Mouse (Mus musculus) limb, embryonic 15.5 days (tissue): ENCODE measurements around the gene Thoc6. TPM values are rescaled to one million over a fixed set of nuclear protein-coding genes. Genes with fewer than 3 reads are reported as not detected.
A peak's percentile ranks its signal among the peaks of the same experiment; 100 is the strongest.

ENCODE experiments used
- ATAC-seq: fragments of 200-750 bp; cut with Nextera tagmentation; 2 replicates; pipeline ENCODE4 v1.8.0; 2017; ENCODE audit warnings: low read depth, moderate TSS enrichment; ENCODE audit not compliant: insufficient number of reproducible peaks, low FRiP score, low TSS enrichment
- H3K27ac ChIP-seq: fragments of 300-500 bp; sonication (generic); 2 replicates; pipeline ENCODE4 v1.5.1; 2015; ENCODE audit warnings: moderate library complexity, mild to moderate bottlenecking, inconsistent platforms
- H3K27me3 ChIP-seq: fragments of 300-500 bp; sonication (generic); 2 replicates; pipeline ENCODE4 v1.6.1; 2015; ENCODE audit warnings: inconsistent platforms
- H3K36me3 ChIP-seq: fragments of 300-500 bp; sonication (generic); 2 replicates; pipeline ENCODE4 v1.6.1; 2015; ENCODE audit warnings: inconsistent platforms
- H3K4me1 ChIP-seq: fragments of 300-500 bp; sonication (generic); 2 replicates; pipeline ENCODE4 v1.6.1; 2015; ENCODE audit warnings: inconsistent platforms
- H3K4me2 ChIP-seq: fragments of 300-500 bp; sonication (generic); 2 replicates; pipeline ENCODE4 v1.6.1; 2015; ENCODE audit warnings: mild to moderate bottlenecking, inconsistent platforms
- H3K4me3 ChIP-seq: fragments of 300-500 bp; sonication (generic); 2 replicates; pipeline ENCODE4 v1.5.1; 2015; ENCODE audit warnings: mild to moderate bottlenecking, inconsistent platforms
- H3K9ac ChIP-seq: fragments of 300-500 bp; sonication (generic); 2 replicates; pipeline ENCODE4 v1.6.1; 2015; ENCODE audit warnings: inconsistent platforms
- H3K9me3 ChIP-seq: fragments of 300-500 bp; sonication (generic); 2 replicates; pipeline ENCODE4 v1.6.1; 2016; ENCODE audit warnings: inconsistent platforms
- WGBS: fragments of 180-500 bp; shearing (Covaris S2); methylation state at CpG from one replicate; pipeline ENCODE4 v1.1.7; 2015; 5-methylcytosine and 5-hydroxymethylcytosine counted together
- polyA plus RNA-seq: library from polyadenylated mRNA; unstranded; fragments of >200 nt; fragmentation: Nextera tagmentation; extraction: Ambion mirVana; gene quantifications from 2 replicates; pipeline ENCODE4 v1.2.1, GENCODE M21; 2015

The Thoc6 gene
- polyA plus RNA-seq, 1 experiment from 2014 or later = 38.8 TPM

DNA sequence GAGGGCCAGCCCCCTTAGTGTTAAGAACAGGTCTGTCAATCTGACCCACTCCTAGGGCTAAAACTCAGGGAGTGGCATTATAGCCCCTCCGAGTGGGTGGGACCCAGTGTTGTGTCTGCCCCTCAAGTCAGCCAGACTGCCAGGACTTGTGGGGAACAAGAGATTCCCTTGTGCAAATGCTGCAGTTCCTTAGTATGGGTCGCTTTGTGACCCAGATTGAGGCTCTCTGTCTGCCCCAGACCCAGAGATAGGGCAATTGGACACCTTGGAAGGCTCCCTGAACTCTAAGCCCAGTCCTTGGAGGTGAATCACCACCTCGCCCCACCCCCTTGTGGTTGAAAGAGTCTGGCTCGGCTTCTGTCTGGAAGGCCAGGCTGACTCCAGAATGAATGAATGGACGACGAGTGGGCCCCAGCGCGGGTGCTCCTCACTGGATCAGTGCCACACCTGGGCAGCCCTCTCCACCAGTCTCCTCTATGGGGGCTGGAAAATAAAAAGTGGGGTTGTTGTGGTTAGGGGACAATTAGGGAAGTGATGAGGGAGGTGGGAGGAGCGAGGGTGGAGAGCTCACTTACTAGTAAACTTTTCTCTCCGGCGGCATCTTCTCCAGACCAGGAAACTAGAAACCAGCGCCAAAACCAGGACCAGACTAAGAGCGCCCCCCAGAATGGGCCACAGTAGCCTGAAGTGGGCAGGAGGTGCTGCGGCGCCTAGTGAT, 2.0 kb upstream of the Thoc6 start:
- H3K27ac ChIP-seq = peak overlapping the region; percentile 79
- peak overlapping the region; percentile 95 for H3K4me2 ChIP-seq
- no peaks in the 10 kb centered on the region for H3K36me3 ChIP-seq
- WGBS = 9% methylated on average over 15 of the region's 15 CpGs
- H3K27me3 ChIP-seq = peaks cover 24% of the 10 kb centered on the region
- H3K9me3 ChIP-seq = no peaks in the 10 kb centered on the region
- peak overlapping the region; percentile 46 for H3K9ac ChIP-seq
- H3K4me1 ChIP-seq = peaks cover 54% of the 10 kb centered on the region
- peak overlapping the region; percentile 64 for H3K4me3 ChIP-seq
- ATAC-seq = no peak

DNA sequence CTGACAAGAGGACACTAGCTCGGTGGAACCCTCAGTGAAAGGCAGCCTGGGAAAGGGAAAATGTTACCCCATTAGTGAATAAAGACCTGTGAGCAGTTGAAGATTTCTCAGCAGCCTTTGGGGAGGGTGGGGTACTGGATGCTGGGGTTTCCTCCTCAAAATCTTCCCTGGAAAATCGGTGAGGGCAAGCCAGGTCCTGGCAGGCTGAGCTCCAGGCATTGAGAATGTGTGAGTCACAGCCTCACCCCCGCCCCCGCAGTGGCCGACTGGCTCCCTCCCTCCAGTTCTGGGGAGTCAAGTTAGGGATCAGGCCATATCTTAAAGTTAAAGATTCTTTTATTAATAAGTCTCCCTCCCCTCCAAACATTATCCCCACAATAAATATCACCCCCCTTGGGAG, 1.4 kb upstream of the Thoc6 start:
- Histone ChIP-seq H3K4me1 (peaks cover 54% of the 10 kb centered on the region), H3K4me2 (peak overlapping the region; percentile 95), H3K4me3 (peak overlapping the region; percentile 64), H3K27me3 (peaks cover 18% of the 10 kb centered on the region), H3K27ac (peak overlapping the region; percentile 86), H3K36me3 (peaks cover 5% of the 10 kb centered on the region), H3K9me3 (no peaks in the 10 kb centered on the region), H3K9ac (no peak overlapping the region)
- WGBS = 20% methylated on average over 5 of the region's 5 CpGs
- ATAC-seq = no peak

DNA sequence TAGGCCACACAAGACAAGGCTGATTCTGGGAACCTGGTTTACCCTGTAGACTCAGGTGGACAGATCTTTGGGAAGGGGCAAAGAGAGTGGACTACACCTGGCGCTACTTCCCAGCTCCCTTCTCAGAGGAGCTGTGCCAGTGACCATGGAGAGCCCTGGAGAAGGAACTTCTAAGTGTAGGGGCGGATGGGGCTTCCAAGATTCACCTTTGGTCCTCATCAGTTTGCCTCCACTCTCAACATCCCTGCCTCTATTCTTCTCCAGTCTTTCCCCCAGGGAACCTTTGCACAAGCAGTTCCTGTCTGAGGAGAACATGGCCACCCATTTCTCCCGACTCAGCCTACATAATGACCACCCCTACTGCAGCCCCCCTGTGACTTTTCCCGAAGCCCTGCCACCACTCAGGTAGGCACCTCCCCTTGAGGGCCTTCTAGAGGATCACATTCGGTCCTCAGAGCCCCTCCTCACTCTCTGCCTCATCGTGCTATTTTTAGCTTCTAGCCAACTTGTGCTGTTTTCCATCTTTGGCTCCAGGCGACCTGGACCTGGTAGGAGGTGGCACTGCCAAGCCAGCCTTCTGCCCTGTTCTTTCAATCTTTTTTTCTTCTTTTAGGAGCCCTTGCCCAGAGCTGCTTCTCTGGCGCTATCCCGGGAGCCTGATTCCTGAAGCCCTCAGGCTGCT, 730 bp upstream of the Thoc6 start:
- no peak for ATAC-seq
- WGBS = 26% methylated on average over 9 of the region's 9 CpGs
- Histone ChIP-seq H3K4me1 (peaks cover 50% of the 10 kb centered on the region), H3K27ac (peak overlapping the region; percentile 86), H3K9ac (peak overlapping the region; percentile 55; the same call in 1 of the 2 replicates), H3K27me3 (peaks cover 11% of the 10 kb centered on the region), H3K36me3 (peaks cover 12% of the 10 kb centered on the region), H3K4me3 (peak overlapping the region; percentile 64), H3K9me3 (no peaks in the 10 kb centered on the region), H3K4me2 (peak overlapping the region; percentile 95)

DNA sequence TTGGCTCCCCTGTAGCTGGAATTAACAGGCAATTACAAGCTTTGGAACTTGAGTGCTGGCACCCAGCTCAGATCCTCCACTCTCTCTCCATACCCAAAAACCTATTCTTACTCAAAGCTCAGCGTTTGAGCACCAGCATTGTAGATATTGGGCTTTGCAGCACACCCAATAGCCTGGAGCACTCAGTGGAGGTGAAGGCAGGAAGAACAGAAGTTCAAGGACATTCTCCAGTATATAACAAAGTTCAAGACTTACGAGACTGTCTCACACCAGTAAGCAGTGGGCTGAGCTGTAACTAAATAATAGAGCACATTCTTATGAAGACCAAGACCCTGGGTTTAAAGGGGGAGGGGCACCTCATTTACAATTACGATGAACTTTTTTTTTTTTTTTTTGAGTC, 921 bp downstream of the Thoc6 start:
- no peaks in the 10 kb centered on the region for H3K9me3 ChIP-seq
- no peak overlapping the region for H3K9ac ChIP-seq
- no peak for ATAC-seq
- H3K4me1 ChIP-seq = peaks cover 42% of the 10 kb centered on the region
- peak overlapping the region; percentile 95 for H3K4me2 ChIP-seq
- H3K36me3 ChIP-seq = peaks cover 29% of the 10 kb centered on the region
- 53% methylated on average over 3 of the region's 3 CpGs for WGBS
- H3K27ac ChIP-seq = no peak overlapping the region
- H3K27me3 ChIP-seq = no peaks in the 10 kb centered on the region
- H3K4me3 ChIP-seq = peak overlapping the region; percentile 64

- Histone ChIP-seq H3K4me1 (peaks cover 33% of the 10 kb centered on the region), H3K9ac (no peak overlapping the region), H3K4me2 (no peak overlapping the region), H3K27me3 (no peaks in the 10 kb centered on the region), H3K4me3 (no peak overlapping the region), H3K27ac (no peak overlapping the region), H3K9me3 (no peaks in the 10 kb centered on the region), H3K36me3 (peaks cover 41% of the 10 kb centered on the region)
- no peak for ATAC-seq
- WGBS = 89% methylated on average over 3 of the region's 3 CpGs
These were observed 2.2 kb downstream of the Thoc6 start for GRCm38 (mm10) chr17:23671519-23671918.

- Histone ChIP-seq H3K27me3 (no peaks in the 10 kb centered on the region), H3K9me3 (no peaks in the 10 kb centered on the region), H3K4me3 (no peak overlapping the region), H3K9ac (no peak overlapping the region), H3K36me3 (peaks cover 43% of the 10 kb centered on the region), H3K4me2 (no peak overlapping the region), H3K4me1 (peaks cover 24% of the 10 kb centered on the region), H3K27ac (no peak overlapping the region)
- no peak for ATAC-seq
- 84% methylated on average over 7 of the region's 7 CpGs for WGBS
These were observed 3.1 kb downstream of the Thoc6 start for GRCm38 (mm10) chr17:23670516-23671074.

DNA sequence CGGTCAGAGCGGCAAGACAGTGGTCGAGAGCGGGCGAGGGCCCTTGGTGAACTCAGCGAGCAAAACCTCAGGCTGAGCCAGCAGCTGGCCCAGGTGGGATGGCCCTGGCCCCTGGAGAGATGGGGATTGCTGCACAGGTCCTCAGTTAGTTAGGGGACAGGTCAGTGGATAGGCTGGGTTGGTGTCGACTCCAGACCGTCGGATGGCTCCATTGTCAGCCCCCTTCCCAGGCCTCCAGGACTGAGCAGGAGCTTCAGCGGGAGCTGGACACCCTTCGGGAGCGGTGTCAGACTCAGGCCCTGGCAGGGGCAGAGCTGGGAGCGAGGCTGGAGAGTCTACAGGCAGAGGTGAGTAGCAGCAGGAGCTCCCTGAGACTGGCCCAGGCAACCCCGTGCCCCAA, 8.2 kb downstream of the Thoc6 start:
- Histone ChIP-seq H3K4me2 (no peak overlapping the region), H3K36me3 (peaks cover 42% of the 10 kb centered on the region), H3K4me1 (peaks cover 11% of the 10 kb centered on the region), H3K9ac (no peak overlapping the region), H3K4me3 (no peak overlapping the region), H3K27me3 (peaks cover 28% of the 10 kb centered on the region), H3K9me3 (no peaks in the 10 kb centered on the region), H3K27ac (no peak overlapping the region)
- no peak for ATAC-seq
- 78% methylated on average over 14 of the region's 14 CpGs for WGBS

GRCm38 (mm10) chr17:23664556-23665021, 9.1 kb downstream of the Thoc6 start:
- Histone ChIP-seq H3K36me3 (peaks cover 33% of the 10 kb centered on the region), H3K27ac (no peak overlapping the region), H3K4me3 (no peak overlapping the region), H3K27me3 (peaks cover 37% of the 10 kb centered on the region), H3K4me1 (peaks cover 15% of the 10 kb centered on the region), H3K4me2 (no peak overlapping the region), H3K9ac (no peak overlapping the region), H3K9me3 (no peaks in the 10 kb centered on the region)
- no peak for ATAC-seq
- whole genome bisulfite sequencing = 7% methylated on average over 5 of the region's 5 CpGs

- ATAC-seq = no peak
- Histone ChIP-seq H3K27ac (no peak overlapping the region), H3K4me3 (no peak overlapping the region), H3K4me2 (no peak overlapping the region), H3K27me3 (peaks cover 45% of the 10 kb centered on the region), H3K36me3 (peaks cover 2% of the 10 kb centered on the region; the same call in 1 of the 2 replicates), H3K9me3 (no peaks in the 10 kb centered on the region), H3K9ac (no peak overlapping the region), H3K4me1 (peaks cover 15% of the 10 kb centered on the region)
- 1% methylated on average over 9 of the region's 9 CpGs for WGBS
These were observed 12.2 kb downstream of the Thoc6 start for GRCm38 (mm10) chr17:23661526-23661925.

DNA sequence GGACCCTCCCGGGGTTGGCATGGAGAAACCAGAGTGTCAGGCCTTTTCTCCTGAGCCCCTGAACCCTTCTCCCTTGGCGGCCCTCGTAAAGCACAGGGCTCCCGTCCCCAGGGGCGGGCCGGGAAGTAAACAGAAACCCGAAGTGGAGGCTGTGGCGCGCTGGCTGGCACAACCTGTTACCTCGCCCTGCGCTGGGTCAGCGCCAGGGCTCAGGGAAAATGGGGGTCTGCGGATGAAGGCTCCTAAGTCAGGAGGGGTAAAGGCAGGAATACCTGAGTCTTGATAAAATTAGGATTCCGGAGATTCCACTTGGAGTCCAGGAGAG, 12.8 kb downstream of the Thoc6 start:
- Histone ChIP-seq H3K27me3 (peaks cover 45% of the 10 kb centered on the region), H3K4me2 (peak overlapping the region; percentile 30), H3K4me1 (peaks cover 15% of the 10 kb centered on the region), H3K9me3 (no peaks in the 10 kb centered on the region), H3K9ac (no peak overlapping the region), H3K36me3 (no peaks in the 10 kb centered on the region), H3K27ac (0 out of 2 replicates have a peak overlapping the region, but pooled peaks have one; percentile 17), H3K4me3 (peak overlapping the region; percentile 25)
- no peak for ATAC-seq
- 3% methylated on average over 14 of the region's 14 CpGs for WGBS

- WGBS = 6% methylated on average over 27 of the region's 27 CpGs
- Histone ChIP-seq H3K4me1 (peaks cover 15% of the 10 kb centered on the region), H3K4me3 (peak within 1 kb of the TSS; percentile 25), H3K27me3 (peaks cover 45% of the 10 kb centered on the region), H3K9ac (no peak within 1 kb of the TSS), H3K4me2 (peak within 1 kb of the TSS; percentile 30), H3K9me3 (no peaks in the 10 kb centered on the region), H3K36me3 (no peaks in the 10 kb centered on the region), H3K27ac (0 out of 2 replicates have a peak within 1 kb of the TSS, but pooled peaks have one; percentile 17)
- no peak for ATAC-seq
These were observed 13.4 kb downstream of the Thoc6 start, which contains the start of gene Bicdl2 for GRCm38 (mm10) chr17:23660117-23660875. Gene Bicdl2 (plus strand): TSS chr17:23660506.
